Mouse (Mus musculus) layer of hippocampus, adult 2 months (tissue): Measurements from ENCODE around the gene Smpdl3b. TPM values are rescaled to one million over a fixed set of nuclear protein-coding genes. Genes with fewer than 3 reads are reported as not detected.
A peak's percentile ranks its signal among the peaks of the same experiment; 100 is the strongest.
"Not testable (repeated sequence)": the region's sequence is repeated elsewhere in the genome, so short reads cannot be mapped to it uniquely, and the experiment has no call there.

ENCODE experiments used
- DNase-seq, 2 experiments: peaks; one replicate each; pipeline ENCODE4 v3.0.0; 2022; ENCODE audit warnings: low spot score in 2 of 2
- H3K27ac ChIP-seq: fragments of 200-600 bp; 2 replicates; pipeline ENCODE4 v1.8.1; 2022
- H3K4me3 ChIP-seq: fragments of 200-600 bp; 2 replicates; pipeline ENCODE4 v1.8.1; 2022; ENCODE audit warnings: mild to moderate bottlenecking
- CTCF ChIP-seq: fragments of 200-600 bp; conservative IDR thresholded peaks from 2 replicates; pipeline ENCODE4 v1.8.1; 2022; ENCODE audit warnings: antibody characterized with exemption, mild to moderate bottlenecking, moderate library complexity
- total RNA-seq, 2 experiments: library from RNA; stranded (reverse); gene quantifications; 2 replicates each; pipeline ENCODE4 v1.2.3; 2021

Smpdl3b gene
- total RNA-seq, 2 experiments from 2014 or later, result 3.6 to 4.5 TPM

- H3K4me3 ChIP-seq, result peak within 1 kb of the TSS; percentile 79
- peak within 1 kb of the TSS; percentile 69 for H3K27ac ChIP-seq
- TF ChIP-seq CTCF, result no peak
Observed at GRCm38 (mm10) chr4:132767914-132768876, 11.1 kb upstream of the Smpdl3b start, which contains the start of gene Rpa2. TSS of gene Rpa2 (plus strand) at chr4:132768332.

GRCm38 (mm10) chr4:132763125-132763524, 6.1 kb upstream of the Smpdl3b start:
- not testable (repeated sequence) for H3K27ac ChIP-seq, DNase-seq, H3K4me3 ChIP-seq

More at GRCm38 (mm10) chr4:132767914-132768876, 11.1 kb upstream of the Smpdl3b start, which contains the start of gene Rpa2:
- DNase-seq, result peak; percentile 99

GRCm38 (mm10) chr4:132762602-132763001, 5.5 kb upstream of the Smpdl3b start:
- no peak for TF ChIP-seq CTCF
- no peak overlapping the region for H3K27ac ChIP-seq
- no peak overlapping the region for H3K4me3 ChIP-seq
- DNase-seq, result no peak

GRCm38 (mm10) chr4:132760296-132760695, 3.2 kb upstream of the Smpdl3b start:
- H3K27ac ChIP-seq, result no peak overlapping the region
- TF ChIP-seq CTCF, result no peak
- DNase-seq, result no peak
- no peak overlapping the region for H3K4me3 ChIP-seq

- Histone ChIP-seq H3K4me3 (no peak overlapping the region), H3K27ac (peak overlapping the region; percentile 46; the same call in 1 of the 2 replicates)
- no peak for DNase-seq
- no peak for TF ChIP-seq CTCF
Observed at GRCm38 (mm10) chr4:132757633-132758351, 740 bp upstream of the Smpdl3b start.

GRCm38 (mm10) chr4:132752992-132753391, 4.1 kb downstream of the Smpdl3b start:
- TF ChIP-seq CTCF, result no peak

GRCm38 (mm10) chr4:132749258-132749982, 7.6 kb downstream of the Smpdl3b start:
- H3K27ac ChIP-seq, result no peak overlapping the region
- TF ChIP-seq CTCF, result no peak
- DNase-seq, result no peak
- H3K4me3 ChIP-seq, result no peak overlapping the region

More at GRCm38 (mm10) chr4:132752992-132753391, 4.1 kb downstream of the Smpdl3b start:
- Histone ChIP-seq H3K27ac (no peak overlapping the region), H3K4me3 (no peak overlapping the region)
- DNase-seq, result no peak

GRCm38 (mm10) chr4:132748778-132749177, 8.3 kb downstream of the Smpdl3b start:
- no peak for TF ChIP-seq CTCF
- DNase-seq, result no peak
- Histone ChIP-seq H3K4me3 (no peak overlapping the region), H3K27ac (no peak overlapping the region)

- H3K27ac ChIP-seq, result peak overlapping the region; percentile 77
- TF ChIP-seq CTCF, result no peak
Observed at GRCm38 (mm10) chr4:132747664-132748259, 9.3 kb downstream of the Smpdl3b start.

GRCm38 (mm10) chr4:132746911-132747517, 10.0 kb downstream of the Smpdl3b start:
- no peak for DNase-seq
- no peak for TF ChIP-seq CTCF
- Histone ChIP-seq H3K4me3 (no peak overlapping the region), H3K27ac (peak overlapping the region; percentile 77)

More at GRCm38 (mm10) chr4:132747664-132748259, 9.3 kb downstream of the Smpdl3b start:
- peak overlapping the region; percentile 30; the same call in 1 of the 2 replicates for H3K4me3 ChIP-seq
- DNase-seq, result no peak

GRCm38 (mm10) chr4:132743992-132744911, 12.8 kb downstream of the Smpdl3b start:
- H3K27ac ChIP-seq, result peak overlapping the region; percentile 85
- TF ChIP-seq CTCF, result no peak
- H3K4me3 ChIP-seq, result no peak overlapping the region
- peak; percentile 61 to 80 for DNase-seq
